Mouse (Mus musculus) liver, embryonic 14.5 days (tissue): ENCODE measurements around the gene Yipf7. TPM values are rescaled to one million over a fixed set of nuclear protein-coding genes. Genes with fewer than 3 reads are reported as not detected.

ENCODE experiments used
- ATAC-seq: fragments of 200-750 bp; cut with Nextera tagmentation; 2 replicates; pipeline ENCODE4 v1.8.0; 2017; ENCODE audit warnings: moderate number of reproducible peaks, mild to moderate bottlenecking, moderate library complexity; ENCODE audit not compliant: insufficient read depth
- DNase-seq, 3 experiments: peaks; one replicate each; pipeline ENCODE4 v3.0.0-alpha.2; 2012 to 2013; ENCODE audit warnings: low read depth in 3 of 3, low spot score in 3 of 3
- H3K27ac ChIP-seq: fragments of 300-500 bp; sonication (generic); 2 replicates; pipeline ENCODE4 v1.5.1; 2014; ENCODE audit warnings: moderate library complexity, mild to moderate bottlenecking, control low read depth, inconsistent platforms
- H3K27me3 ChIP-seq: fragments of 300-500 bp; sonication (generic); 2 replicates; pipeline ENCODE4 v1.6.1; 2014; ENCODE audit warnings: mild to moderate bottlenecking, low read length, moderate library complexity; ENCODE audit not compliant: control insufficient read depth, insufficient read depth
- H3K36me3 ChIP-seq: fragments of 300-500 bp; sonication (generic); replicated peaks from 2 replicates; pipeline ENCODE4 v1.6.1; 2014; ENCODE audit warnings: low read depth; ENCODE audit not compliant: control insufficient read depth, insufficient read depth
- H3K4me1 ChIP-seq, 2 experiments: fragments of 200-500 bp in 1 of 2; fragments of 300-500 bp in 1 of 2; sonication (generic) in 1 of 2; replicated peaks; 2 replicates each; pipeline ENCODE4 v1.6.1; 2012 to 2014; ENCODE audit warnings: antibody characterized with exemption in 1 of 2, inconsistent platforms in 1 of 2, low read length in 1 of 2; ENCODE audit not compliant: control insufficient read depth in 2 of 2, insufficient read depth in 2 of 2
- H3K4me2 ChIP-seq: fragments of 300-500 bp; sonication (generic); 2 replicates; pipeline ENCODE4 v1.6.1; 2014; ENCODE audit warnings: low read depth, mild to moderate bottlenecking, control low read depth, moderate library complexity
- H3K4me3 ChIP-seq, 2 experiments: fragments of 200-500 bp in 1 of 2; fragments of 300-500 bp in 1 of 2; sonication (generic) in 1 of 2; 2 replicates each; pipeline ENCODE4 v1.5.1; 2012 to 2014; ENCODE audit warnings: low read depth in 2 of 2, low read length in 2 of 2, mild to moderate bottlenecking in 2 of 2, control low read depth in 1 of 2, inconsistent platforms in 1 of 2, moderate library complexity in 1 of 2; ENCODE audit not compliant: insufficient read depth in 1 of 2
- H3K9ac ChIP-seq: fragments of 300-500 bp; sonication (generic); replicated peaks from 2 replicates; pipeline ENCODE4 v1.6.1; 2014; ENCODE audit warnings: mild to moderate bottlenecking, control low read depth, moderate library complexity
- H3K9me3 ChIP-seq: fragments of 300-500 bp; sonication (generic); 2 replicates; pipeline ENCODE4 v1.6.1; 2016; ENCODE audit warnings: low read length, mixed read lengths; ENCODE audit not compliant: control insufficient read depth
- CTCF ChIP-seq: IDR thresholded peaks from 2 replicates; pipeline ENCODE4 v1.5.1; 2016; ENCODE audit warnings: antibody characterized with exemption, low read depth, control low read depth
- EP300 ChIP-seq: IDR thresholded peaks from 2 replicates; pipeline ENCODE4 v1.6.1; 2016; ENCODE audit warnings: antibody characterized with exemption, low read depth
- WGBS: fragments of 180-500 bp; shearing (Covaris S2); extraction: QIAGEN DNeasy Blood & Tissue Kit; methylation state at CpG from one replicate; pipeline ENCODE4 v1.1.7; 2014; ENCODE audit not compliant: insufficient replicate concordance; 5-methylcytosine and 5-hydroxymethylcytosine counted together
- polyA plus RNA-seq, 2 experiments: library from polyadenylated mRNA; depleted of rRNA in 1 of 2; stranded (reverse) in 1 of 2; unstranded in 1 of 2; fragments of >200 nt; fragmentation: Nextera tagmentation in 1 of 2; extraction: Ambion mirVana in 1 of 2; gene quantifications; 2 replicates each; pipeline versions ENCODE4 v1.2.1 to v1.2.3; 2012 to 2014

Yipf7 gene
- polyA plus RNA-seq, 2 experiments, result not detected

DNA sequence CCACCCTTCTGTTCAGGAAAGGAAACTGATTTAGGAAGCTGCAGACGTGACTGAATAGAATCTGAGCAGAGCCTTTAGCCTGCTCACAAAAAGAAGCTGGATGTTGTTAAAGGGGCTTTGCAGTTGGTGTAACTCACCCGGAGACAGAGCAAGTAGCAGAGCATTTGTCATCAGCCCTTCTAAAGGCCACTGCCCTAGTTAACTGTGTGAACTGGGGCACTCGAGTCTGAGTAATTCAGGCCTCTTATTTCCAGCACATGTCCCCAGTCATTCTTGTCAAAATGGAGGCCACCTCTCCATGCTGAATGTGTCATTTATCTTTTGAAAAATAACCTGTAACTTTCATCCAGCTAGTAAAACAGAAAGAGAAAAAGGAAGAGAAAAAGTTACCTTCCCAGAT lies 30.8 kb downstream of the Yipf7 start:
- 49% methylated on average over 3 of the region's 3 CpGs for WGBS
- Histone ChIP-seq H3K36me3 (no peaks in the 10 kb centered on the region), H3K4me2 (no peak overlapping the region), H3K4me1 (no peaks in the 10 kb centered on the region), H3K9ac (no peak overlapping the region), H3K27me3 (no peaks in the 10 kb centered on the region), H3K27ac (no peak overlapping the region), H3K4me3 (no peak overlapping the region), H3K9me3 (no peaks in the 10 kb centered on the region)
- TF ChIP-seq EP300 (no peak), CTCF (no peak)
- DNase-seq, result no peak
- ATAC-seq, result no peak

DNA sequence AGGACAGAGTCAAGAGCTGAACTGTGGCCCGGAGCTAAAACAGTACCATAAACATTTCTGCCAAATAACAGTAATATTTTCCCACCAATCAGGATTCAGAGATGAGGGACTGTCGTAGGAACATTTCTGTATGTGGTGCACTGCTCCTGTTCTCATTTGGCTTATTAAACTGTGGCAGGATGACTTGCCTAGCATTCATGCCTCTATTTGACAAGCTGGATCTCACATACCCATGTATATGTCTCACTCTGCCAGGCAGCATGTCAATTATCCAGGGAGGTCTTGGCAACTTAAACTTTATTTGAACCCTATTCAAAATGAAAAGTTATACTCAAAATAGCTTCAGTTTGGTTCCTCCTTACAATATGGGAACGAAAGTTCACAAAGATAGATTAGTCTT lies 35.4 kb downstream of the Yipf7 start:
- 48% methylated on average over 3 of the region's 3 CpGs for WGBS
- Histone ChIP-seq H3K4me3 (no peak overlapping the region), H3K9me3 (no peaks in the 10 kb centered on the region), H3K9ac (no peak overlapping the region), H3K27ac (no peak overlapping the region), H3K4me2 (no peak overlapping the region), H3K27me3 (no peaks in the 10 kb centered on the region), H3K4me1 (no peaks in the 10 kb centered on the region), H3K36me3 (no peaks in the 10 kb centered on the region)
- ATAC-seq, result no peak
- DNase-seq, result no peak
- TF ChIP-seq EP300 (no peak), CTCF (no peak)

DNA sequence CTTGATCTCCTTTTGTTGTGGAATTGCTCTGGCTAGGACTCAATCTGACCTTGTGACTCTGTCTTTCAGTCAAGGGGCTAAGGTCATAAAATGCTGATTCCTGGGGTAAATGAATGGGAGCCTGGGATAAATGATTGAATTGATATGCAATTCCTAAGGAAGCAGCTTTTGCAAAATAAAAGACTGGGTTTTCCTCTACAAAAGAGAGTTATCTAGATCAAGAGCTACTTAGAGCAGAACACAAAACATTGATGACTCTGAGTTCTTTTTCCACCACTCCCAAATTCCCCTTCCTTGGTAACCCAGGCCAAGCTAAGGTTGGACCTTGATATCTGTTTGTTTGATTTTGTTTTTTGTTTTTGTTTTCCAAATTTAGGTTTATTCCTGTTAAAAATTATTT lies 53.4 kb downstream of the Yipf7 start:
- Histone ChIP-seq H3K4me3 (no peak overlapping the region), H3K36me3 (no peaks in the 10 kb centered on the region), H3K9me3 (no peaks in the 10 kb centered on the region), H3K27me3 (no peaks in the 10 kb centered on the region), H3K4me2 (no peak overlapping the region), H3K27ac (no peak overlapping the region), H3K4me1 (no peaks in the 10 kb centered on the region), H3K9ac (no peak overlapping the region)
- TF ChIP-seq CTCF, result no peak
- no peak for TF ChIP-seq EP300
- DNase-seq, result no peak
- ATAC-seq, result no peak

DNA sequence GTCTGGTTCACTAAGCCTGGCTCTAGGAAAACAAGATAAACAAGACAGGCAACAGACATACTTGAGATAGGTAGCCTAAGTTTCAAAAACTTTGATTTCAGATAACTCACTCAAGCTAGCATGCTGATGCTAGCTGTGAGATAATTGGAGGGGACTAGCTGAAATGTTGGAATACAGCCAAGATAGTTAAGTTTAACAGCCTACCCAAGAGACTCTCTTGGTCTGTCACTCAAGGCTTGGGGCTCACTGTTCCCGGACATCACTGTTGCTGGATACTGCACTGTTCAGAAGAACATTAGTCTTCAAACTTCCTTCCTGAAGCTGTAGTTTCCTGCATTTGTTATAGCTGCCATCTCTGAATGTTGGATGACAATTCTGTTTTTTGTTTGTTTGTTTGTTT lies 74.9 kb downstream of the Yipf7 start:
- Histone ChIP-seq H3K9me3 (no peaks in the 10 kb centered on the region), H3K36me3 (no peaks in the 10 kb centered on the region), H3K4me1 (no peaks in the 10 kb centered on the region), H3K27me3 (no peaks in the 10 kb centered on the region), H3K4me3 (no peak overlapping the region), H3K27ac (no peak overlapping the region), H3K9ac (no peak overlapping the region), H3K4me2 (no peak overlapping the region)
- 59% methylated on average over 1 of the region's 1 CpGs for WGBS
- no peak for TF ChIP-seq EP300
- no peak for TF ChIP-seq CTCF
- ATAC-seq (no peak), DNase-seq (no peak)

Other genes with a start within 250 kb of the Yipf7 start
- gene Kctd8, start 201.0 kb downstream of the Yipf7 start, polyA plus RNA-seq (2012; rRNA removed), result 0.02 TPM in 1 of 2 replicates, not detected in the other
- gene Kctd8, start 201.0 kb downstream of the Yipf7 start, polyA plus RNA-seq (2014; fragmentation: Nextera tagmentation; extraction: Ambion mirVana), result not detected in 2 replicates
- 4.8 and 7.4 TPM in 2 replicates for gene Guf1, start 14.3 kb upstream of the Yipf7 start, polyA plus RNA-seq (2012; rRNA removed)
- 12.4 and 14.4 TPM in 2 replicates for gene Guf1, start 14.3 kb upstream of the Yipf7 start, polyA plus RNA-seq (2014; fragmentation: Nextera tagmentation; extraction: Ambion mirVana)
- gene Gnpda2, start 49.7 kb upstream of the Yipf7 start, polyA plus RNA-seq (2012; rRNA removed), result 2.2 and 3.2 TPM in 2 replicates
- 7.8 and 7.9 TPM in 2 replicates for gene Gnpda2, start 49.7 kb upstream of the Yipf7 start, polyA plus RNA-seq (2014; fragmentation: Nextera tagmentation; extraction: Ambion mirVana)